Mouse (Mus musculus) heart, adult 2 months (tissue): ENCODE results near the gene Sys1. TPM values are rescaled to one million over a fixed set of nuclear protein-coding genes. Genes with fewer than 3 reads are reported as not detected.

Experiments
- DNase-seq, 2 experiments: peaks; one replicate each; pipeline ENCODE4 v3.0.0; 2021
- H3K27ac ChIP-seq: fragments of 200-600 bp; 2 replicates; pipeline ENCODE4 v1.8.1; 2022
- H3K27me3 ChIP-seq: fragments of 200-500 bp; 2 replicates; pipeline ENCODE4 v1.6.1; 2012; ENCODE audit warnings: mild to moderate bottlenecking, low read length, inconsistent platforms, mixed read lengths; ENCODE audit not compliant: control insufficient read depth, insufficient read depth
- H3K36me3 ChIP-seq: fragments of 200-500 bp; 2 replicates; pipeline ENCODE4 v1.6.1; 2012; ENCODE audit warnings: low read length, inconsistent platforms; ENCODE audit not compliant: control insufficient read depth, insufficient read depth
- H3K4me1 ChIP-seq: fragments of 200-500 bp; 2 replicates; pipeline ENCODE4 v1.6.1; 2011; ENCODE audit warnings: low read length; ENCODE audit not compliant: control insufficient read depth, insufficient read depth
- H3K4me3 ChIP-seq: fragments of 200-600 bp; 2 replicates; pipeline ENCODE4 v1.8.1; 2022
- H3K79me2 ChIP-seq: fragments of 200-500 bp; replicated peaks from 2 replicates; pipeline ENCODE4 v1.6.1; 2012; ENCODE audit warnings: mild to moderate bottlenecking, inconsistent platforms, low read length, moderate library complexity, mixed read lengths; ENCODE audit not compliant: control insufficient read depth, insufficient read depth
- H3K9ac ChIP-seq: fragments of 200-500 bp; 2 replicates; pipeline ENCODE4 v1.6.1; 2012; ENCODE audit warnings: low read depth, mild to moderate bottlenecking, control low read depth, inconsistent platforms, low read length, mixed read lengths
- CTCF ChIP-seq: fragments of 200-600 bp; IDR thresholded peaks from 2 replicates; pipeline ENCODE4 v1.8.1; 2022; ENCODE audit warnings: antibody characterized with exemption, mild to moderate bottlenecking, moderate library complexity
- EP300 ChIP-seq: fragments of 200-500 bp; IDR thresholded peaks from 2 replicates; pipeline ENCODE4 v1.6.1; 2011; ENCODE audit warnings: low read depth, low read length, control low read depth; ENCODE audit not compliant: insufficient read depth
- POLR2A ChIP-seq: fragments of 200-500 bp; IDR thresholded peaks from 2 replicates; pipeline ENCODE4 v1.6.1; 2011; ENCODE audit warnings: mild to moderate bottlenecking, low read depth, low read length, control low read depth; ENCODE audit not compliant: insufficient read depth
- WGBS: fragments of 180-500 bp; shearing (Covaris S2); methylation state at CpG from one replicate; pipeline ENCODE4 v1.1.7; 2018; 5-methylcytosine and 5-hydroxymethylcytosine counted together
- intact Hi-C: fragments of 180-260 bp; cut with DNase I; formaldehyde crosslinking; loops from one replicate; pipeline ENCODE4 v1.15.1; 2025
- polyA plus RNA-seq: library from polyadenylated mRNA; depleted of rRNA; stranded (reverse); fragments of >200 nt; gene quantifications from 2 replicates; pipeline ENCODE4 v1.2.3, GENCODE M21; 2012
- total RNA-seq, 2 experiments: library from RNA; stranded (reverse); gene quantifications; 2 replicates each; pipeline ENCODE4 v1.2.3; 2021

Sys1 gene
- total and polyA plus RNA-seq, 3 experiments, result 21.1 to 55.0 (median 26.4) TPM

GRCm38 (mm10) chr2:164513389-164513788, 56.6 kb downstream of the Sys1 start:
- Histone ChIP-seq H3K27ac (peak overlapping the region; percentile 66), H3K27me3 (no peaks in the 10 kb centered on the region), H3K9ac (no peak overlapping the region), H3K4me3 (no peak overlapping the region), H3K79me2 (no peaks in the 10 kb centered on the region), H3K36me3 (no peaks in the 10 kb centered on the region), H3K4me1 (peaks cover 11% of the 10 kb centered on the region)
- DNase-seq, result peak; percentile 55 to 74
- intact Hi-C loops, result no loop called here
- 32% methylated on average over 8 of the region's 8 CpGs for WGBS
- TF ChIP-seq CTCF (no peak), POLR2A (peak; percentile 31; the same call in 1 of the 2 replicates), EP300 (peak; percentile 78; the same call in 1 of the 2 replicates)

DNA sequence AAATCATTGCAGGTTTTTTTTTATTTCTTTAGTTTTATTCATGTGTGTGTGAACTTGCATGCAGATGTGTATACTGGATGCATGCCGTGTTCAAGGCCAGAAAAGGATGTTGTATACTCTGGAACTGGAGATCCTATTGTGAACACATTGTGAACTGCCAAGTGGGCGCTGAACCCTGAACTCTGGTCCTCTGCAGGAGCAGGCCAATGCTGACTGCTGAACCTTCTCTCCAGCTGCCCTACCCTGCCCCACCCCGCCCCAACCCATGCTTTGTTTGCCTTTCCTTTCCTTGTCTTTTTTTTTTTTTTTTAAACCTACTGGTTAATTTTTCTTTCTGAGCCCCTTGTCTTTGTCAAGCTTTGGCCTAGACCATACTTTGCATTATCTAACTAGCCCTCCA, 58.2 kb downstream of the Sys1 start:
- Histone ChIP-seq H3K79me2 (no peaks in the 10 kb centered on the region), H3K9ac (no peak overlapping the region), H3K4me3 (no peak overlapping the region), H3K4me1 (peaks cover 11% of the 10 kb centered on the region), H3K27ac (no peak overlapping the region; the same call in 1 of the 2 replicates), H3K36me3 (no peaks in the 10 kb centered on the region), H3K27me3 (no peaks in the 10 kb centered on the region)
- WGBS, result 76% methylated on average over 3 of the region's 3 CpGs
- intact Hi-C loops, result no loop called here
- DNase-seq, result no peak
- TF ChIP-seq POLR2A, result no peak
- TF ChIP-seq EP300, result no peak
- no peak for TF ChIP-seq CTCF

GRCm38 (mm10) chr2:164515897-164516296, 59.1 kb downstream of the Sys1 start:
- Histone ChIP-seq H3K9ac (no peak overlapping the region), H3K79me2 (no peaks in the 10 kb centered on the region), H3K27me3 (no peaks in the 10 kb centered on the region), H3K4me1 (peaks cover 11% of the 10 kb centered on the region), H3K36me3 (no peaks in the 10 kb centered on the region), H3K4me3 (no peak overlapping the region), H3K27ac (no peak overlapping the region)
- DNase-seq, result no peak
- intact Hi-C loops, result loop anchor here (2.0 kb wide), 1 partner anchor 29 kb away; the partner anchor contains the start of gene Dbndd2
- WGBS, result 55% methylated on average over 9 of the region's 9 CpGs
- no peak for TF ChIP-seq POLR2A
- no peak for TF ChIP-seq CTCF
- TF ChIP-seq EP300, result no peak

DNA sequence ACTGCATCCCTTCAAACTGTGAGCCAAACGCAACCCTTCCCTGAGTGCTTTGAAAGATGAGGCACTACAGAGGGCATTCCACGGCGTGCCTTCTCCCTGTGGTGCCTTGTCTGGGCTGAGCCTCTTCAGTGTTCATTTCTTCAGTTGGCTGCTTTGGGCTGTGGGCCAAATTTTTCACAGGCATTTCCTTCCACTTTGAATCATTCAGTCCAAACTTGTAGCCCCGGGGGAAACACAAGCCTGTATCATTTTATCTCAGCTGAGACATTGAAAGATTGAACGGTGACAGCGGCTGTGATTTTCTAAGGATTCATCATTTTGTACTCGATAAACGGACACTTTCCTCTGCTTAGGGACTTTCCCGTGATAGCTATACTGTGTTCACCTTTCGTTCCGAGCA, 59.8 kb downstream of the Sys1 start:
- WGBS, result 75% methylated on average over 11 of the region's 11 CpGs
- no peak for DNase-seq
- peaks cover 11% of the 10 kb centered on the region for H3K4me1 ChIP-seq
- no peaks in the 10 kb centered on the region for H3K79me2 ChIP-seq
- H3K4me3 ChIP-seq, result no peak overlapping the region
- H3K27ac ChIP-seq, result no peak overlapping the region
- TF ChIP-seq CTCF (no peak), POLR2A (no peak)
- H3K36me3 ChIP-seq, result no peaks in the 10 kb centered on the region
- H3K27me3 ChIP-seq, result no peaks in the 10 kb centered on the region
- H3K9ac ChIP-seq, result no peak overlapping the region
- intact Hi-C loops, result loop anchor here (2.0 kb wide), 1 partner anchor 30 kb away; the partner anchor contains the start of gene Dbndd2

DNA sequence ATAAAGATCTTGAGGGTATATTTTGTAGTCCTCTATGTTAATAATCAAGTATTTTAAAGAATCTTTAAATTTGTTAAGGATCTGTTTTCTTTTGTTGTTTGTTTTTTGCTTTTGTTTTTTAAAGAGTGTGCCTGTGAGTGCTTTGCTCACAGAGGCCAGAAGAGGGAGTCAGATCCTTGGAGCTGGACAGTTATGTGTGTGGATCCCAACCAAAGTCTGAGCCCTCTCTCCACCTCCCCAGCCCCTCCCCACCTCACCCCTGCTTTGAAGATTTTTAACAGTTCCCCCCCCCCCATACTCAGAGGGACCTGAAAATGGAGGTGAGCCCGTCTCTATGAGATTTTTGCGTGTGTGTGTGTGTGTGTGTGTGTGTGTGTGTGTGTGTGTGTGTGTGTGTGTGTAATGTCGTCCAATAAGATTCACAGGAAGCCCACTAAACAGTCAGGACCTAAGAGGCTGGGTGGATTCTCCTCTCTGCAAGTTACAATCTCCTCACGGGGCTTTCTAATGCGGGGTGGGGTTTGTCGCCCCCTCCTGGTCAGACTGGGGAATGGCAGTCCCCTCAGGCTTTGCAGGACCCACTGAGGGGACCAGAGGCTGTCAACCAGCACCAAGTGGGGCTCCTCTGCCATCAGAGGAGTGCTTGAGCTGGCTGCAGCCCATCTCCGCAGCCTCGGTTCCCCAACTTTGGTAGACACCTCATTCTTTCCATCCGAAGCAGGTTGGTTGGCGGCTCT, 60.9 kb downstream of the Sys1 start:
- peaks cover 8% of the 10 kb centered on the region for H3K4me1 ChIP-seq
- H3K27ac ChIP-seq, result no peak overlapping the region
- no peaks in the 10 kb centered on the region for H3K79me2 ChIP-seq
- H3K4me3 ChIP-seq, result no peak overlapping the region
- H3K9ac ChIP-seq, result no peak overlapping the region
- no peaks in the 10 kb centered on the region for H3K27me3 ChIP-seq
- DNase-seq, result peak; percentile 66 to 78
- intact Hi-C loops, result loop anchor here (1.0 to 2.0 kb wide), 3 partner anchors 31 to 57 kb away; partner anchors contain the start of genes Dbndd2 and Gm20458
- TF ChIP-seq CTCF (peak; percentile 82), EP300 (no peak), POLR2A (no peak)
- H3K36me3 ChIP-seq, result no peaks in the 10 kb centered on the region
- WGBS, result 34% methylated on average over 9 of the region's 10 CpGs
